Mouse (Mus musculus) lung, embryonic 15.5 days (tissue): ENCODE results near the gene Smok2b. TPM values are rescaled to one million over a fixed set of nuclear protein-coding genes. Genes with fewer than 3 reads are reported as not detected.
"Not testable (repeated sequence)": the region's sequence is repeated elsewhere in the genome, so short reads cannot be mapped to it uniquely, and the experiment has no call there.

Source experiments
- ATAC-seq: fragments of 200-750 bp; cut with Nextera tagmentation; 2 replicates; pipeline ENCODE4 v1.8.0; 2017; ENCODE audit warnings: moderate number of reproducible peaks, borderline replicate concordance; ENCODE audit not compliant: low FRiP score, low TSS enrichment; ENCODE audit errors: extremely low read depth
- H3K27ac ChIP-seq: fragments of 300-500 bp; sonication (generic); 2 replicates; pipeline ENCODE4 v1.5.1; 2015; ENCODE audit warnings: moderate library complexity, mild to moderate bottlenecking, inconsistent platforms
- H3K27me3 ChIP-seq: fragments of 300-500 bp; sonication (generic); 2 replicates; pipeline ENCODE4 v1.6.1; 2015; ENCODE audit warnings: inconsistent platforms
- H3K36me3 ChIP-seq: fragments of 300-500 bp; sonication (generic); 2 replicates; pipeline ENCODE4 v1.6.1; 2015; ENCODE audit warnings: inconsistent platforms
- H3K4me1 ChIP-seq: fragments of 300-500 bp; sonication (generic); 2 replicates; pipeline ENCODE4 v1.6.1; 2015; ENCODE audit warnings: inconsistent platforms
- H3K4me2 ChIP-seq: fragments of 300-500 bp; sonication (generic); 2 replicates; pipeline ENCODE4 v1.6.1; 2015; ENCODE audit warnings: inconsistent platforms, mild to moderate bottlenecking, moderate library complexity
- H3K4me3 ChIP-seq: fragments of 300-500 bp; sonication (generic); 2 replicates; pipeline ENCODE4 v1.5.1; 2015; ENCODE audit warnings: mild to moderate bottlenecking, inconsistent platforms
- H3K9ac ChIP-seq: fragments of 300-500 bp; sonication (generic); 2 replicates; pipeline ENCODE4 v1.6.1; 2015; ENCODE audit warnings: inconsistent platforms
- H3K9me3 ChIP-seq: fragments of 300-500 bp; sonication (generic); 2 replicates; pipeline ENCODE4 v1.6.1; 2016; ENCODE audit warnings: inconsistent platforms
- WGBS: fragments of 180-500 bp; shearing (Covaris S2); methylation state at CpG from one replicate; pipeline ENCODE4 v1.1.7; 2015; 5-methylcytosine and 5-hydroxymethylcytosine counted together
- polyA plus RNA-seq: library from polyadenylated mRNA; unstranded; fragments of >200 nt; fragmentation: Nextera tagmentation; extraction: Ambion mirVana; gene quantifications from 2 replicates; pipeline ENCODE4 v1.2.1, GENCODE M21; 2015

The Smok2b gene
- not detected in 2 replicates for polyA plus RNA-seq

- ATAC-seq, H3K4me2 ChIP-seq, H3K36me3 ChIP-seq, H3K9ac ChIP-seq, H3K4me1 ChIP-seq, H3K27me3 ChIP-seq, H3K27ac ChIP-seq, H3K4me3 ChIP-seq: not testable (repeated sequence)
- WGBS = 70% methylated on average over 2 of the region's 2 CpGs
- peaks cover 50% of the 10 kb centered on the region for H3K9me3 ChIP-seq
Measured at GRCm38 (mm10) chr17:13229957-13230356, at the start of gene Smok2b. Gene Smok2b (plus strand): TSS chr17:13230257.

GRCm38 (mm10) chr17:13180491-13180890 is 49.6 kb upstream of the Smok2b start:
- not testable (repeated sequence) for H3K4me3 ChIP-seq, H3K4me1 ChIP-seq, H3K4me2 ChIP-seq, H3K27me3 ChIP-seq, H3K9me3 ChIP-seq, H3K9ac ChIP-seq, ATAC-seq, H3K27ac ChIP-seq, H3K36me3 ChIP-seq
- 86% methylated on average over 5 of the region's 5 CpGs for WGBS

GRCm38 (mm10) chr17:13182712-13183111 is 47.3 kb upstream of the Smok2b start:
- peaks cover 13% of the 10 kb centered on the region; the same call in 1 of the 2 replicates for H3K9me3 ChIP-seq
- not testable (repeated sequence) for H3K4me2 ChIP-seq, H3K36me3 ChIP-seq, H3K4me3 ChIP-seq, H3K27ac ChIP-seq, H3K27me3 ChIP-seq, H3K4me1 ChIP-seq, ATAC-seq, H3K9ac ChIP-seq
- WGBS = 66% methylated on average over 3 of the region's 4 CpGs

GRCm38 (mm10) chr17:13184514-13184913 is 45.5 kb upstream of the Smok2b start:
- H3K36me3 ChIP-seq, H3K27me3 ChIP-seq, H3K27ac ChIP-seq, H3K9ac ChIP-seq, H3K4me3 ChIP-seq, ATAC-seq, H3K4me1 ChIP-seq, H3K4me2 ChIP-seq: not testable (repeated sequence)
- WGBS = 84% methylated on average over 4 of the region's 5 CpGs
- H3K9me3 ChIP-seq = peaks cover 16% of the 10 kb centered on the region; the same call in 1 of the 2 replicates

GRCm38 (mm10) chr17:13186541-13186940 is 43.5 kb upstream of the Smok2b start:
- not testable (repeated sequence) for H3K4me1 ChIP-seq, H3K4me2 ChIP-seq, H3K36me3 ChIP-seq, H3K4me3 ChIP-seq, H3K27me3 ChIP-seq, H3K9ac ChIP-seq, H3K27ac ChIP-seq, ATAC-seq
- peaks cover 12% of the 10 kb centered on the region; the same call in 1 of the 2 replicates for H3K9me3 ChIP-seq
- 76% methylated on average over 6 of the region's 6 CpGs for WGBS

GRCm38 (mm10) chr17:13187621-13188020 is 42.4 kb upstream of the Smok2b start:
- not testable (repeated sequence) for H3K4me1 ChIP-seq, H3K4me2 ChIP-seq, H3K27me3 ChIP-seq, H3K27ac ChIP-seq, H3K4me3 ChIP-seq, H3K36me3 ChIP-seq, ATAC-seq, H3K9ac ChIP-seq
- 62% methylated on average over 6 of the region's 6 CpGs for WGBS
- H3K9me3 ChIP-seq = peaks cover 12% of the 10 kb centered on the region; the same call in 1 of the 2 replicates

- not testable (repeated sequence) for ATAC-seq, H3K9ac ChIP-seq, H3K4me1 ChIP-seq, H3K27me3 ChIP-seq, H3K4me3 ChIP-seq, H3K36me3 ChIP-seq, H3K4me2 ChIP-seq, H3K27ac ChIP-seq
- H3K9me3 ChIP-seq = peaks cover 12% of the 10 kb centered on the region; the same call in 1 of the 2 replicates
- 89% methylated on average over 2 of the region's 2 CpGs for WGBS
Measured at GRCm38 (mm10) chr17:13188846-13189245, 41.2 kb upstream of the Smok2b start.

- not testable (repeated sequence) for H3K9ac ChIP-seq, H3K4me3 ChIP-seq, H3K4me2 ChIP-seq, H3K27me3 ChIP-seq, H3K36me3 ChIP-seq, H3K4me1 ChIP-seq, H3K27ac ChIP-seq
- ATAC-seq = peak; percentile 24; the same call in 1 of the 2 replicates
- 76% methylated on average over 10 of the region's 10 CpGs for WGBS
- H3K9me3 ChIP-seq = peaks cover 10% of the 10 kb centered on the region; the same call in 1 of the 2 replicates
Measured at GRCm38 (mm10) chr17:13190836-13191583, 39.0 kb upstream of the Smok2b start.

- not testable (repeated sequence) for H3K4me1 ChIP-seq, H3K4me2 ChIP-seq, H3K36me3 ChIP-seq, ATAC-seq, H3K27me3 ChIP-seq, H3K9ac ChIP-seq, H3K27ac ChIP-seq, H3K4me3 ChIP-seq
- WGBS = 63% methylated on average over 4 of the region's 4 CpGs
- H3K9me3 ChIP-seq = peaks cover 18% of the 10 kb centered on the region; the same call in 1 of the 2 replicates
Measured at GRCm38 (mm10) chr17:13196486-13196885, 33.6 kb upstream of the Smok2b start.

- not testable (repeated sequence) for H3K4me2 ChIP-seq, ATAC-seq, H3K27ac ChIP-seq, H3K27me3 ChIP-seq, H3K9ac ChIP-seq, H3K36me3 ChIP-seq, H3K4me1 ChIP-seq, H3K4me3 ChIP-seq
- WGBS = 87% methylated on average over 2 of the region's 2 CpGs
- peaks cover 18% of the 10 kb centered on the region; the same call in 1 of the 2 replicates for H3K9me3 ChIP-seq
Measured at GRCm38 (mm10) chr17:13198812-13199211, 31.2 kb upstream of the Smok2b start.

GRCm38 (mm10) chr17:13199880-13200409 is 30.1 kb upstream of the Smok2b start:
- H3K4me2 ChIP-seq, H3K27me3 ChIP-seq, H3K4me3 ChIP-seq, H3K4me1 ChIP-seq, H3K36me3 ChIP-seq, H3K27ac ChIP-seq, H3K9ac ChIP-seq: not testable (repeated sequence)
- WGBS = 56% methylated on average over 8 of the region's 9 CpGs
- peak; percentile 37; the same call in 1 of the 2 replicates for ATAC-seq
- peaks cover 18% of the 10 kb centered on the region; the same call in 1 of the 2 replicates for H3K9me3 ChIP-seq

GRCm38 (mm10) chr17:13201551-13201950 is 28.5 kb upstream of the Smok2b start:
- H3K9me3 ChIP-seq = peaks cover 14% of the 10 kb centered on the region; the same call in 1 of the 2 replicates
- not testable (repeated sequence) for H3K27me3 ChIP-seq, H3K4me1 ChIP-seq, H3K4me2 ChIP-seq, H3K9ac ChIP-seq, H3K4me3 ChIP-seq, H3K36me3 ChIP-seq, H3K27ac ChIP-seq, ATAC-seq
- WGBS = 84% methylated on average over 4 of the region's 4 CpGs
